Mouse (Mus musculus) kidney, embryonic 15.5 days (tissue): ENCODE measurements at regions not wholly inside any gene's neighbourhood (a gene's known extent, or its start where the extent isn't known, plus 50 kb on each side); places are given as distances from the start of the nearest gene placed in this dataset.

Source experiments
- ATAC-seq: fragments of 200-750 bp; cut with Nextera tagmentation; replicated peaks from 2 replicates; pipeline ENCODE4 v1.8.0; 2017; ENCODE audit warnings: moderate TSS enrichment; ENCODE audit not compliant: low FRiP score
- H3K27ac ChIP-seq: fragments of 300-500 bp; sonication (generic); 2 replicates; pipeline ENCODE4 v1.5.1; 2015; ENCODE audit warnings: mild to moderate bottlenecking, inconsistent platforms
- H3K27me3 ChIP-seq: fragments of 300-500 bp; sonication (generic); 2 replicates; pipeline ENCODE4 v1.6.1; 2015; ENCODE audit warnings: inconsistent platforms
- H3K36me3 ChIP-seq: fragments of 300-500 bp; sonication (generic); 2 replicates; pipeline ENCODE4 v1.6.1; 2015; ENCODE audit warnings: inconsistent platforms
- H3K4me1 ChIP-seq: fragments of 300-500 bp; sonication (generic); 2 replicates; pipeline ENCODE4 v1.6.1; 2015; ENCODE audit warnings: inconsistent platforms
- H3K4me2 ChIP-seq: fragments of 300-500 bp; sonication (generic); 2 replicates; pipeline ENCODE4 v1.6.1; 2015; ENCODE audit warnings: moderate library complexity, mild to moderate bottlenecking, inconsistent platforms
- H3K4me3 ChIP-seq: fragments of 300-500 bp; sonication (generic); replicated peaks from 2 replicates; pipeline ENCODE4 v1.5.1; 2015; ENCODE audit warnings: mild to moderate bottlenecking, inconsistent platforms
- H3K9ac ChIP-seq: fragments of 300-500 bp; sonication (generic); 2 replicates; pipeline ENCODE4 v1.6.1; 2015; ENCODE audit warnings: mild to moderate bottlenecking, inconsistent platforms
- H3K9me3 ChIP-seq: fragments of 300-500 bp; sonication (generic); replicated peaks from 2 replicates; pipeline ENCODE4 v1.6.1; 2016; ENCODE audit warnings: inconsistent platforms
- WGBS: fragments of 180-500 bp; shearing (Covaris S2); methylation state at CpG from one replicate; pipeline ENCODE4 v1.1.7; 2015; ENCODE audit warnings: mixed read lengths; 5-methylcytosine and 5-hydroxymethylcytosine counted together

DNA sequence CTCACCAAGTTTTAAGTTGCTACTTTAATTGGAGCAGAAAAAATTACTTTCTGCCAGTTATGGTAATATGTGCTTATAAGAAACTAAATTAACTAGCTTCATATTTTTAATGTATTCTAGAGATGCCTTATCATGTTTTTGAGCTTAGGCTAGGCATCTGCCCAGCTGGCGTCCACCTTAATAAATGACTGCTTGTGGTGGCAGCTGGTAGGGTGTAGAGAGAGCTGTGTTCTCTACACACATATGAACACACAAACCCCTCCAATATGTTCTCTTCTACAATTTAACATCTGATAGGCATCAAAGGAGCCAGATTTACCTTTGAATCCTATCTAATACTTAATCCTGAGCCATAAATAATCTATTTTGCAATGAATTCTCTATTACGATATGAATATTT lies 173.4 kb downstream of the Gm4340 start:
- WGBS, result 92% methylated on average over 2 of the region's 2 CpGs
- Histone ChIP-seq H3K4me1 (no peaks in the 10 kb centered on the region), H3K9ac (no peak overlapping the region), H3K36me3 (no peaks in the 10 kb centered on the region), H3K9me3 (no peaks in the 10 kb centered on the region), H3K27ac (no peak overlapping the region), H3K4me3 (no peak overlapping the region), H3K4me2 (no peak overlapping the region), H3K27me3 (no peaks in the 10 kb centered on the region)
- ATAC-seq, result no peak

DNA sequence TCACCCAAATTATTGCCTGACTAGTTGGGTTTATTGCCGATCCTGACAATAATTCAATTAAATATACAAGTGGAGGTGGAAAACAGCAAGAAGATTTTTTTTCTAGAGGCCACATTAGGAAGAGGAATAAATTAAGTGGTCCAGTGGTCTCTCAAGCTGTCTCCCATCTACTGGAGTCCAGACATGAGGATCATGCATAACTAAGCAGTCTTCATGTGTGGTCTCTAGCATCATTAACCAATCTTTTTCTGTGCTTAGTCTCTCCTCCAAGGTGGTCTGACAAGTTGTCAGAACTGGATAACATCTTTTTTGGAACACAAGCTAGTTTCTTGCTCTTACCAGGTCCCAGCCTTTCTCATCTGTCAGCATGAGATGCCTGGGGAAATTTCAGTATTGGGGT lies 180.7 kb downstream of the Gm4340 start:
- WGBS, result 63% methylated on average over 1 of the region's 1 CpGs
- no peaks in the 10 kb centered on the region for H3K4me1 ChIP-seq
- H3K27ac ChIP-seq, result no peak overlapping the region
- ATAC-seq, result no peak
- no peaks in the 10 kb centered on the region for H3K36me3 ChIP-seq
- H3K27me3 ChIP-seq, result no peaks in the 10 kb centered on the region
- H3K4me3 ChIP-seq, result no peak overlapping the region
- no peak overlapping the region for H3K9ac ChIP-seq
- no peaks in the 10 kb centered on the region for H3K9me3 ChIP-seq
- no peak overlapping the region for H3K4me2 ChIP-seq

DNA sequence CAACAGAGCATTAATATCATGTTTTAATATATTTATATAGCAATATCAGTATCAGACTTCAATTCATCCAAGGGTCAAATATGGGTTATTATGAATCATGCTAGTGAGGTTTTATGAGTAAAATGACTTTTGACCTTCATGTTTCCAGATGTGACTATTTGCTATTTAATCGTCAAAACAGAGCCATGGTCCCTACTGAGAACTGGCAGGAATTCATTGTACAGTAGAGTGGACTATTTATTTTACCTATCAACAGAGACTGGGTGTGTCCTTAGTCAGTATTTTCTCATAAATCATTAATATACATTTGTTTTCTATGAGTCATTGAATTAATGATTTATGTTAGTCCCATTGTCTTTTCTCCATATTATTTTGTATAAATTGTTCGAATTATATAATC lies 194.4 kb downstream of the Gm4340 start:
- Histone ChIP-seq H3K9me3 (no peaks in the 10 kb centered on the region), H3K9ac (no peak overlapping the region), H3K4me1 (no peaks in the 10 kb centered on the region), H3K27ac (no peak overlapping the region), H3K4me3 (no peak overlapping the region), H3K27me3 (no peaks in the 10 kb centered on the region), H3K4me2 (no peak overlapping the region), H3K36me3 (no peaks in the 10 kb centered on the region)
- no peak for ATAC-seq
- WGBS, result 68% methylated on average over 2 of the region's 2 CpGs

DNA sequence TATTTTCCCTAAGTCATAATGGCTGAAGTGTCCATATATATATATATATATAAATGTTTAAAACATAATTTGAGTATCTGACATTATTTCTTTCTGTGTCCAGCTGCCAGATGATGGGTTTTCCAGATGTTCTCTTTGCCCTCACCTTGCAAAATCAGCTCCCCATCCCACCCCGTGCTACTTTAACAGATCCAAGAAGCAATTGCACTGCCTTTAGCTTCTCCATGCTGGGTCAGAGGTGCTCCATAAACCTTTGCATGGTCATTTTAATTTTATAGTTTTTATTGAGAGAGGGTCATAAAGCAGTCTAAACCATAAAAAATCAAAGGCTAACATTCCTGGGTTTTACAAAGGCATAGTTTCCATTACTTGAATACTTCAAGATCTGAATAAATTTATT lies 201.9 kb downstream of the Gm4340 start:
- Histone ChIP-seq H3K4me1 (no peaks in the 10 kb centered on the region), H3K36me3 (no peaks in the 10 kb centered on the region), H3K9me3 (no peaks in the 10 kb centered on the region), H3K4me3 (no peak overlapping the region), H3K27ac (no peak overlapping the region), H3K9ac (no peak overlapping the region), H3K4me2 (no peak overlapping the region), H3K27me3 (no peaks in the 10 kb centered on the region)
- ATAC-seq, result no peak
- 39% methylated on average over 1 of the region's 1 CpGs for WGBS

DNA sequence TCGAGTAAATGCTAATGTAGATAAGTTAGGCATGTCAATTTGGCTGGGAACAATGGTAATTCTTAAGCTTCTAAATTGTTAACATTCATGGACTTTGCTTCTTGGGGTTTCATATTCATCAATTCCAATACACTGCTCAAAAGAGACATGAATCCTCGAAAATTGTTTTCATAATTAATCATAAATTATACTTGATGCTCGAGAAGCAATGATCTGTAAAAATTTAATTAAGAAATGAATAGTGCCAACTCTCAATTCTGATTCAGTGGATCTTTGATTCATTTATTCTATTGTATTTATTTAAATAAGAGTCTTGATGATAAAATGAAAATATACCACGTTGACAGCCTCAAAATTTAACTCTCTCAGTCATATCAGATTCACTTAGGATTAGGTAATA lies 214.9 kb downstream of the Gm4340 start:
- Histone ChIP-seq H3K4me2 (no peak overlapping the region), H3K9me3 (no peaks in the 10 kb centered on the region), H3K9ac (no peak overlapping the region), H3K4me3 (no peak overlapping the region), H3K27ac (no peak overlapping the region), H3K27me3 (no peaks in the 10 kb centered on the region), H3K4me1 (no peaks in the 10 kb centered on the region), H3K36me3 (no peaks in the 10 kb centered on the region)
- no peak for ATAC-seq
- 76% methylated on average over 4 of the region's 4 CpGs for WGBS

DNA sequence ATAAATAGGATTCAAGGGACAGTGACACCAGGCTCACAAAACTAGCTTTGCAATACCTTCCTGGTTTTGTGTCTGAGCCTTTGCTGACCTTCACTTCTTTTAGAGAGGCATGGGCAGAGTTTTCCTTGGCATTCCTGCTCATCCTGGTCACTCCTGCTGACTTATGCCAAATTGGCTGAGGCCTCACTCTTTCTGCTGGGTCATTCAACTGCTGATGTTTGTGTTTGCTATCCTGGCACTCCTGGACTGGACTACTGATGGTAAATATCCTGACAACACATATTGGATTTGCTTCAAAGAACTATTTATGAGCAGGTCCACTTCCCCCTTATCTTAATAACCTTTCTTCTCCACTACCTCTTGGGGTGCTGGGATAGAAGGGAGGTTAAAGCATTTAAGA lies 228.7 kb downstream of the Gm4340 start:
- H3K27me3 ChIP-seq, result no peaks in the 10 kb centered on the region
- no peaks in the 10 kb centered on the region for H3K4me1 ChIP-seq
- no peaks in the 10 kb centered on the region for H3K36me3 ChIP-seq
- H3K27ac ChIP-seq, result no peak overlapping the region
- no peaks in the 10 kb centered on the region for H3K9me3 ChIP-seq
- H3K9ac ChIP-seq, result no peak overlapping the region
- no peak for ATAC-seq
- H3K4me3 ChIP-seq, result no peak overlapping the region
- H3K4me2 ChIP-seq, result no peak overlapping the region

DNA sequence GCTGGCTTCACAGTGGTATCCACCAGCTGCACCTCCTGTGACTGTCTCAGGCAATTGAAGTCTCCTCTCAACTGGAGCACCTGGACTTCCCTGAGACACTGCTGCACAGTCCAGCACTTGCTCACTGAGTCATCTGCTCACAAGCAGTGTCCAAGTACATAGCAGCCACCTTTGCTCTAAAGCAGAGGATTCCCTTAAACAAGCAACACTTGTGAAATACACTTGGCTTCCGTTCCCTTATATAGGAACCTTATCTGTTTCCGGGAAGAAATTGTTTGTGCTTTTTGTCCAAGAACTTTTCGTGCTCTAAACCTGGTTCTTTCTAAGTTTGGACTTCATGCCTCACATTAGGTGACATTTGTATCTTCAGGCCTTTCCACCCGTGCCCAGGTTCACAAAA lies 229.3 kb downstream of the Gm4340 start:
- Histone ChIP-seq H3K36me3 (no peaks in the 10 kb centered on the region), H3K9ac (no peak overlapping the region), H3K9me3 (no peaks in the 10 kb centered on the region), H3K4me2 (no peak overlapping the region), H3K4me3 (no peak overlapping the region), H3K27ac (no peak overlapping the region), H3K27me3 (no peaks in the 10 kb centered on the region), H3K4me1 (no peaks in the 10 kb centered on the region)
- ATAC-seq, result no peak
- 92% methylated on average over 4 of the region's 4 CpGs for WGBS

DNA sequence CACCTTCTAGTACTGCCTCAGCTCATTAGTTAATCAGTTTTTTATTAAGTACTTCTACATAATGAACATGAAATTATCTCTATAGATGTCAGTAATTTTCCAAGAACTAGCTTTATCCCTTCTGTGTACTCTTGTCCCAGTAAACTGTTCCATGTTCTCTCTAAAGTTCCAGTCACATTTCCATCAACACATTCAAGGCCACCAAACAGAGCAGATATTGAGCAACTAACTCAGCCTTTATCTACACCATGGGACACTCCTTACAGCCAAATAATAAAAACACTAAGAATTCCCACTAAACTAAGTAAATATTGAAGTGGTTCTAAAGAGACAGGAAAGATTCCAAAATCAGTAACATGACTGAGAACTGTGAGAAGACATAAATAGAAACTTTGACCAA lies 229.9 kb downstream of the Gm4340 start:
- Histone ChIP-seq H3K4me2 (no peak overlapping the region), H3K9ac (no peak overlapping the region), H3K4me3 (no peak overlapping the region), H3K9me3 (no peaks in the 10 kb centered on the region), H3K36me3 (no peaks in the 10 kb centered on the region), H3K27me3 (no peaks in the 10 kb centered on the region), H3K27ac (no peak overlapping the region), H3K4me1 (no peaks in the 10 kb centered on the region)
- ATAC-seq, result no peak

DNA sequence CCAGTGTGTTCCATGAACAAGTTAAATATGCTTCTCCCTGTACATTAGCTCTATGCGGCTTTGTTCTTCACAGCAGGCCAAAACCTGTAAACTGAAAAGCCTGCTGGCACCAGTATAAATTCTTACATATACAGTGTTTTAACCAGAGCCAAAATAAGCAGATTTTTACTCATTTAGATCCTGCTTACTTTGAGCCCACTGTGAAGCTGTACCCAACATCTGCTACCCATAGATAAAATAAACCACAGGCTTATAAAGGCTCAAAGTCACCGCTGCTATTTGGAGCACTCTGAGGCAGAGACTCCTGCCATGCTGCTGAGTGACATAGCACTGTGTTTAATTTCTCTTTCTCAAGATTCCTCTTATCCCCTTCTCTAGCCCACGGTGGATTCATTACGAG lies 251.1 kb downstream of the Gm4340 start:
- H3K27me3 ChIP-seq, result no peaks in the 10 kb centered on the region
- WGBS, result 87% methylated on average over 4 of the region's 4 CpGs
- H3K4me1 ChIP-seq, result no peaks in the 10 kb centered on the region
- H3K9ac ChIP-seq, result no peak overlapping the region
- H3K4me3 ChIP-seq, result no peak overlapping the region
- no peak overlapping the region for H3K4me2 ChIP-seq
- no peaks in the 10 kb centered on the region for H3K36me3 ChIP-seq
- no peak for ATAC-seq
- H3K9me3 ChIP-seq, result no peaks in the 10 kb centered on the region
- no peak overlapping the region for H3K27ac ChIP-seq

DNA sequence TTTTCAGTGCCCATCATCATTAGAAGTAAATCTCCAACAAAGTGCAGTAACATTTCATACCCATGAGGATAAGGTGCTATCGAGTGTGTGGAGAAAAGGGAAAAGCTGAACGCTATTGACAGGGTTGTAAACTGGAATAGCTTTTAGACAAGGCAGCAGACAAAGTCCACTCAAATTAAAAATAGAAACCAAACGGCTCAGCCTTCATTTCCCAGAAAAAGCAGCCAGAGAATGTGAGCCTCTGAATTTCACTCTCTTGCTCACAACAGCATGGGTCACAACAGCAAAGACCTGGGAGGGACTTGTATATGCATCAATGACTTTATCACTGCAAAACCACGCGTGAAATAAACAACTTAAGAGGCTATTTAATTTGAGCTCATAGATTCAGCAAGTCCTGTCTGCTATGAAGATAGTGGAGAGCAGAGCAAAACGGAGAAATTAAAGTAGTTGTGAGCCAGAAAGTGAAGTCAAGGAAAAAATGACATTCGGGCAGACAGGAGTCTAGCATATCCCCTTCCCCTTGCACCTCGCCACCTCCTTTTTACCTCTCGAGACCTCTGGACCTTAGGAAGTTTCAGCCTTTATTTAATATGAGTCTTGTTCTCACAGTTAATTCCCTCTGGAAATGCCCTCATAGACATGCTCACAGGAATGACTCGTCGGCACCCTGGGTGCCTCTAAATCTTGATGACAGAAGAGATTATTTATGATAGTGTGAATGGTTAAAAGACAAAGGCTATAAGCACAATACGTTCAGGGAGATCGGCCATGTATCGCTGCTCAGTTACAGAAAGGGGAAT lies 261.9 kb downstream of the Gm4340 start:
- ATAC-seq, result peak; percentile 62
- Histone ChIP-seq H3K9me3 (no peaks in the 10 kb centered on the region), H3K4me2 (peak overlapping the region; percentile 54), H3K36me3 (no peaks in the 10 kb centered on the region), H3K4me3 (peak overlapping the region; percentile 31), H3K27me3 (no peaks in the 10 kb centered on the region), H3K9ac (no peak overlapping the region), H3K27ac (no peak overlapping the region), H3K4me1 (peaks cover 10% of the 10 kb centered on the region)
- 19% methylated on average over 14 of the region's 14 CpGs for whole genome bisulfite sequencing

DNA sequence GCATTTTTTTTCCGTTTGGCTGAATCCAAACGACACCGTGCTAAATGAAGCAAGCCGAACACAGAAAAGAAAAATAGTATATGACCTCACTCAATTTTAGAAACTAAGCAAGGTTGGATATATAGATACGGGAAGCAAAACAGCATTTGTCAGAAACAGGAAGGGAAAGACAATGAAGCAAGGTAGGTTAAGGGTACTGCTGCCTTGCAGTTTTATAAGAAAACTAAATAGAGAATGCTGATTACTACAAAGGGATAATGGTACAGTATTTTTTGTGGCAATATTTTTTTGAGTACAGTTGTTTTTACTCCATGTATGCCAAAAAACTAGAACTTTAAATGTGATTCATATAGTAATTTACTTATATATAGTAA lies 262.5 kb downstream of the Gm4340 start:
- H3K9ac ChIP-seq, result no peak overlapping the region
- no peak overlapping the region for H3K27ac ChIP-seq
- no peaks in the 10 kb centered on the region for H3K27me3 ChIP-seq
- peaks cover 10% of the 10 kb centered on the region for H3K4me1 ChIP-seq
- H3K9me3 ChIP-seq, result no peaks in the 10 kb centered on the region
- H3K4me2 ChIP-seq, result peak overlapping the region; percentile 54
- ATAC-seq, result peak; percentile 15; the same call in 1 of the 2 replicates
- 8% methylated on average over 5 of the region's 5 CpGs for WGBS
- H3K4me3 ChIP-seq, result peak overlapping the region; percentile 31
- H3K36me3 ChIP-seq, result no peaks in the 10 kb centered on the region

DNA sequence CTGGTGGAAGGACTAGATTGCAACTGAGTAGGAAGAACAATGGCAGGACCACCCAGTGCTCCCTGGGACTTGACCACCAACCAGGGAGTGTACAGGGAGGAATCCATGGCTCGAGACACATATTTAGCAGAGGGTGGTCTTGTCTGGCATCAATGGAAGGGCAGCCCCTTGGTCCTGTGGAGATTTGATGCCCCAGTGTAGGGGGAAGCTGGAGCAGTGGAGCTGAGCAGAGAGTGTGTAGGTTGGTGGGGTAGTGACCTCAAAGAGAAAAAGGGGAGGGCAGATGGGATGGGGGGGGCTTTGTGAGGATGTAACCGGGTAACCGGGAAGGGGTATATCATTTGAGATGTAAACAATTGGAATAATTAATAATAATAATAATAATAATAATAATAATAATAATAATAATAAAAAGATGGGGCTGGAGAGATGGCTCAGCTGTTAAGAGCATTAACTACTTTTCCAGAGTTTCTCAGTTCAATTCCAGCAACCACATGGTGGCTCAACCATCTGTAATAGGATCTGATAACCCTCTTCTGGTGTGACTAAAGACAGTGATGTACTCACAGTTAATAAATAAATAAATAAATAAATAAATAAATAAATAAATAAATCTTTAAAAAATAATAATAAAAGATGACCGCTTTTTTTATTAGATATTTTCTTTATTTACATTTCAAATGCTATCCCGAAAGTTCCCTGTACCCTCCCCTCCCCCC lies 292.5 kb downstream of the Gm4340 start:
- Histone ChIP-seq H3K27me3 (no peaks in the 10 kb centered on the region), H3K36me3 (no peaks in the 10 kb centered on the region), H3K9ac (no peak overlapping the region), H3K9me3 (no peaks in the 10 kb centered on the region), H3K27ac (no peak overlapping the region), H3K4me1 (no peaks in the 10 kb centered on the region), H3K4me2 (no peak overlapping the region), H3K4me3 (no peak overlapping the region)
- WGBS, result 94% methylated on average over 5 of the region's 5 CpGs
- no peak for ATAC-seq

DNA sequence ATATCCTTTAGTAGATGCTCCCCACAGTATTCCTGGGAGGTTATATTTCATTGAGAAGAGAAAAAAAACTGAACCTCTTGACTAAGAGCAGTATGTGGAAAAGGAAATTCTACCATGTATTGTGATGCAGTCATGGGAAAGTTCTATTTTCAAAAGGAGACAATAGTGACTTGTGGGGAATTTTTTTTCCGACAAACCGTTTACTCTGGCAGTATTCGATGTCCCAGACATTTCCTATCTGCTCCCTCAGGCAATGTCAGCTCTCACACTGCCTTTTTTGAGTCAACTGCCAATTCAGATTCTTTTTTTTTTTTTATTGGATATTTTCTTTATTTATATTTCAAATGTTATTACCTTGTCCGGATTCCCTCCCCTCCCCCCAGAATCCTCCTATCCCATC lies 295.5 kb downstream of the Gm4340 start:
- no peaks in the 10 kb centered on the region for H3K36me3 ChIP-seq
- H3K27me3 ChIP-seq, result no peaks in the 10 kb centered on the region
- WGBS, result 74% methylated on average over 4 of the region's 4 CpGs
- H3K27ac ChIP-seq, result no peak overlapping the region
- ATAC-seq, result no peak
- no peak overlapping the region for H3K9ac ChIP-seq
- H3K4me3 ChIP-seq, result no peak overlapping the region
- H3K4me1 ChIP-seq, result no peaks in the 10 kb centered on the region
- H3K4me2 ChIP-seq, result no peak overlapping the region
- no peaks in the 10 kb centered on the region for H3K9me3 ChIP-seq
